ENCODE assay signal across 9 mouse cellular contexts in the genomic region with DNA sequence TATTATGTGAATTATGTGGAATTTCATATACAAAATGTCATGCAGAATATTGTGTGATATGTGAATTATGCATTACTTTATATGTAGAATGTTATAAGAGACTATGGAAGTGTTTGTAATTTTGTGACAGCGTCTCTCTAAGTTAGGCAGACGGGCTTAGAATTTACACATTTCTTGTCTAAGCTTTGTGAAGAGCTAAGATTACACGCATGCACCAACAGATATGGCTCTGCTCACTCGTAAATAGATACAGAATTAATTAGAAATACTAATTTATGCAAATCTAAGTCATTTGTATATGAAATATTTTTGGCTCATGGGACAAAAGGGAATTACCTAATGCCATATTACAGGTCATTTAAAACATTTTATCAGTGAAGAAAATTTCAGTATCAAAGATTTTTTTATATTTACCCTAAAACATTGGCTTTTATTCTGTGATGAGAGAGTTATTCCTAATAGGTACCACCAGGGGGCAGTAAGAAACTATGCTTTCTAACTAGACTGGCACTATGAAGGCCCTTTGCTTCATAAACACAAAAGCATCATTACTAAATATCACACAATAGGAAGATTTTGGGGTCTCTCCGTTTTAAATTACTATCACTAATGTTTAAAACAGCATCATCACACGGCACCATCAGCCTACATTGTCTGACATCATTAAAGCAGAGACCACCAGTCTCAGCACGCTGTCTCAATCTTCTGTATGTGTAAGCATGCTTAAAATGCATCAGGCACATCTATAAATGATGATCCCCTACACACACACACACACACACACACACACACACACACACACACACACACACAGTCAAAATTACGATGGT.
DNase-seq lines count a peak whose midpoint lies in the region; ATAC-seq and TF ChIP-seq lines count a peak whose summit lies in the region.
"Had no signal": no experiment of that assay in that cellular context is flagged by ENCODE, and none has a peak within 500 bp of the region (broad histone marks: within the 10 kb centered on the region; RNA-seq: fewer than 3 reads in every experiment).

No protein-coding gene starts in this region.

- no peaks in the 10 kb centered on the region for H3K4me1 ChIP-seq in kidney, embryonic 14.5 days (ENCODE audit: control insufficient read depth, insufficient read depth, low read length)
- H3K4me1 ChIP-seq in kidney, embryonic 15.5 days, result no peaks in the 10 kb centered on the region
- no peaks in the 10 kb centered on the region for H3K4me1 ChIP-seq in E14TG2a.4 (replicated peaks; ENCODE audit: low read depth, low read length)
- no peaks in the 10 kb centered on the region for H3K4me1 ChIP-seq in stomach, postnatal 0 days (replicated peaks; ENCODE audit: control insufficient read depth, insufficient read depth)
- H3K4me1 ChIP-seq: limb, embryonic 12.5 days had no signal

- no peak overlapping the region for H3K27ac ChIP-seq in kidney, embryonic 14.5 days (ENCODE audit: low read depth, low read length)
- no peak overlapping the region for H3K27ac ChIP-seq in kidney, embryonic 15.5 days
- no peak overlapping the region for H3K27ac ChIP-seq in stomach, postnatal 0 days (replicated peaks)
- H3K27ac ChIP-seq: limb, embryonic 12.5 days had no signal

- H3K9me3 ChIP-seq in kidney, embryonic 14.5 days (ENCODE audit: control insufficient read depth, low read length), result no peaks in the 10 kb centered on the region
- H3K9me3 ChIP-seq in kidney, embryonic 15.5 days (replicated peaks), result no peaks in the 10 kb centered on the region
- H3K9me3 ChIP-seq in E14TG2a.4 (ENCODE audit: low read length), result no peaks in the 10 kb centered on the region
- H3K9me3 ChIP-seq in stomach, postnatal 0 days (ENCODE audit: control insufficient read depth, low read length), result no peaks in the 10 kb centered on the region
- H3K9me3 ChIP-seq: limb, embryonic 12.5 days had no signal

- H3K4me3 ChIP-seq in kidney, embryonic 14.5 days (ENCODE audit: low read length), result no peak overlapping the region
- H3K4me3 ChIP-seq in kidney, embryonic 15.5 days (replicated peaks), result no peak overlapping the region
- no peak overlapping the region for H3K4me3 ChIP-seq in E14TG2a.4 (replicated peaks; ENCODE audit: low read length)
- no peak overlapping the region for H3K4me3 ChIP-seq in stomach, postnatal 0 days (ENCODE audit: low read depth, low read length)
- H3K4me3 ChIP-seq: limb, embryonic 12.5 days had no signal

- H3K27me3 ChIP-seq in kidney, embryonic 14.5 days (ENCODE audit: control insufficient read depth, insufficient read depth, low read length), result no peaks in the 10 kb centered on the region
- H3K27me3 ChIP-seq in kidney, embryonic 15.5 days, result no peaks in the 10 kb centered on the region
- no peaks in the 10 kb centered on the region for H3K27me3 ChIP-seq in E14TG2a.4 (ENCODE audit: insufficient read depth, low read length)
- no peaks in the 10 kb centered on the region for H3K27me3 ChIP-seq in stomach, postnatal 0 days (ENCODE audit: control insufficient read depth, insufficient read depth, low read length)

- no peaks in the 10 kb centered on the region for H3K36me3 ChIP-seq in kidney, embryonic 14.5 days (ENCODE audit: control insufficient read depth, insufficient read depth, low read length)
- no peaks in the 10 kb centered on the region for H3K36me3 ChIP-seq in kidney, embryonic 15.5 days
- H3K36me3 ChIP-seq in E14TG2a.4 (ENCODE audit: insufficient read depth, low read length), result no peaks in the 10 kb centered on the region
- H3K36me3 ChIP-seq in stomach, postnatal 0 days (ENCODE audit: control insufficient read depth, insufficient read depth, low read length), result no peaks in the 10 kb centered on the region
- H3K36me3 ChIP-seq: limb, embryonic 12.5 days had no signal

- no peak for TF ChIP-seq EP300 in stomach, postnatal 0 days (optimal IDR thresholded peaks at IDR 0.05)

- no peak overlapping the region for H3K9ac ChIP-seq in kidney, embryonic 14.5 days (ENCODE audit: low read depth, low read length)
- no peak overlapping the region for H3K9ac ChIP-seq in kidney, embryonic 15.5 days
- H3K9ac ChIP-seq in stomach, postnatal 0 days (ENCODE audit: low read length), result no peak overlapping the region
- H3K9ac ChIP-seq: limb, embryonic 12.5 days had no signal

- peak; percentile 60; the same call in 1 of the 2 replicates for ATAC-seq in kidney, embryonic 14.5 days (ENCODE audit: low FRiP score, low TSS enrichment)
- ATAC-seq in kidney, embryonic 15.5 days (replicated peaks; ENCODE audit: low FRiP score), result no peak
- peak; percentile 67 for ATAC-seq in inflammation-experienced regulatory T-cells, adult 6 months
- ATAC-seq in stomach, postnatal 0 days (ENCODE audit: low FRiP score, low TSS enrichment), result 0 out of 2 replicates have a peak, but pooled peaks have one; percentile 21

- DNase-seq in cerebellum, postnatal 14 days, result peak; percentile 9 to 48
- no peak for DNase-seq in stomach, postnatal 0 days (ENCODE audit: low spot score)
- DNase-seq in testis, postnatal 14 days (ENCODE audit: low spot score), result no peak
- DNase-seq in lung, postnatal 25 days (ENCODE audit: low spot score), result no peak

- H3K4me2 ChIP-seq in kidney, embryonic 14.5 days (replicated peaks; ENCODE audit: low read depth, low read length), result no peak overlapping the region
- no peak overlapping the region for H3K4me2 ChIP-seq in kidney, embryonic 15.5 days
- no peak overlapping the region for H3K4me2 ChIP-seq in stomach, postnatal 0 days (replicated peaks; ENCODE audit: low read depth)
- H3K4me2 ChIP-seq: limb, embryonic 12.5 days had no signal

- 51% methylated on average over 8 of the region's 8 CpGs for WGBS in kidney, embryonic 14.5 days
- WGBS in kidney, embryonic 15.5 days, result 51% methylated on average over 8 of the region's 8 CpGs
- 43% methylated on average over 8 of the region's 8 CpGs for WGBS in stomach, postnatal 0 days

- peak; percentile 69 for TF ChIP-seq CTCF in E14TG2a.4 (conservative IDR thresholded peaks at IDR 0.05; ENCODE audit: low read length)
- peak; percentile 90 for TF ChIP-seq CTCF in stomach, postnatal 0 days (IDR thresholded peaks at IDR 0.05; ENCODE audit: low read depth)

Comparison
In these comparisons a context has a peak if more than half of its experiments do, and no peak if none do; other contexts are left out.
1. DNase-seq: peak in cerebellum, postnatal 14 days (2 of 2); none in stomach, postnatal 0 days (single experiment), testis, postnatal 14 days (single experiment) and lung, postnatal 25 days (single experiment).